Mouse (Mus musculus) forebrain, postnatal 0 days (tissue): ENCODE data around the gene Epb41l5. TPM values are rescaled to one million over a fixed set of nuclear protein-coding genes. Genes with fewer than 3 reads are reported as not detected.

ENCODE experiments used
- ATAC-seq: fragments of 200-750 bp; cut with Nextera tagmentation; 2 replicates; pipeline ENCODE4 v1.8.0; 2017; ENCODE audit warnings: mild to moderate bottlenecking, moderate library complexity
- DNase-seq: peaks from one replicate; pipeline ENCODE4 v3.0.0-alpha.2; 2015
- H3K27ac ChIP-seq: fragments of 300-500 bp; sonication (generic); 2 replicates; pipeline ENCODE4 v1.5.1; 2014; ENCODE audit warnings: low read depth, mild to moderate bottlenecking, antibody characterized with exemption, low read length, moderate library complexity, mixed read lengths
- H3K27me3 ChIP-seq: fragments of 300-500 bp; sonication (generic); 2 replicates; pipeline ENCODE4 v1.6.1; 2014; ENCODE audit warnings: mild to moderate bottlenecking, low read length, mixed read lengths; ENCODE audit not compliant: insufficient read depth
- H3K36me3 ChIP-seq: fragments of 300-500 bp; sonication (generic); 2 replicates; pipeline ENCODE4 v1.6.1; 2014; ENCODE audit warnings: mild to moderate bottlenecking, moderate library complexity; ENCODE audit not compliant: insufficient read depth
- H3K4me1 ChIP-seq: fragments of 300-500 bp; sonication (generic); 2 replicates; pipeline ENCODE4 v1.6.1; 2014; ENCODE audit warnings: antibody characterized with exemption; ENCODE audit not compliant: insufficient read depth
- H3K4me2 ChIP-seq: fragments of 300-500 bp; sonication (generic); 2 replicates; pipeline ENCODE4 v1.6.1; 2014; ENCODE audit warnings: low read depth, mild to moderate bottlenecking, moderate library complexity
- H3K4me3 ChIP-seq: fragments of 300-500 bp; sonication (generic); 2 replicates; pipeline ENCODE4 v1.5.1; 2014; ENCODE audit warnings: low read depth, low read length, mixed read lengths
- H3K9ac ChIP-seq: fragments of 300-500 bp; sonication (generic); 2 replicates; pipeline ENCODE4 v1.6.1; 2014; ENCODE audit warnings: mild to moderate bottlenecking
- H3K9me3 ChIP-seq: fragments of 300-500 bp; sonication (generic); 2 replicates; pipeline ENCODE4 v1.6.1; 2016; ENCODE audit warnings: low read length
- CTCF ChIP-seq: sonication (generic); IDR thresholded peaks from 2 replicates; pipeline ENCODE4 v1.5.1; 2016; ENCODE audit warnings: antibody characterized with exemption, control low read depth, low read depth
- WGBS: fragments of 180-500 bp; shearing (Covaris S2); extraction: QIAGEN DNeasy Blood & Tissue Kit; methylation state at CpG from one replicate; pipeline ENCODE4 v1.1.7; 2014; 5-methylcytosine and 5-hydroxymethylcytosine counted together
- polyA plus RNA-seq: library from polyadenylated mRNA; unstranded; fragments of >200 nt; fragmentation: Nextera tagmentation; extraction: Ambion mirVana; gene quantifications from 2 replicates; pipeline ENCODE4 v1.2.1, GENCODE M21; 2015
- total RNA-seq: library from RNA; depleted of rRNA; stranded (reverse); fragments of >200 nt; gene quantifications from 2 replicates; pipeline ENCODE4 v1.2.3, GENCODE M21; 2014

The Epb41l5 gene
- total and polyA plus RNA-seq, 2 experiments from 2014 or later = 9.7 to 12.9 TPM

DNA sequence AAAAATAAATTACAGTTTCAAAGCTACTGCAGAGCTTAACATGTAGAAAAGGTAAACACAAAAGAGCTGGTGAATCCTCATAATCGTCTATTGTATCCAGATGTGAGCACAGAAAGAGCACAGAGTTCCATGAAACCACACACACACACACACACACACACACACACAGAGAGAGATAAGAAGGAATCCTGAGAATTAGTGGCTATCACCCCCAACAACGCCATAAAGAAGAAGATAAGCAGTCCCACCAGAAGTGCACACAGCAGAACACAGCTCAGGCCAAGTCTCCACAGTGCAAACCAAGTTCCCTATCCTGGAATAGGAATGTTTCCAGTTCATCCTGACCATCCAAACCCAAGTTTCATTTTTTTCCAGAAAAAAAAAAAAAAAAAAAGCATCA is 103.6 kb downstream of the Epb41l5 start:
- TF ChIP-seq CTCF = no peak
- 86% methylated on average over 2 of the region's 2 CpGs for WGBS
- DNase-seq (no peak), ATAC-seq (no peak)
- H3K27me3 ChIP-seq = no peaks in the 10 kb centered on the region
- H3K4me3 ChIP-seq = no peak overlapping the region
- no peaks in the 10 kb centered on the region for H3K4me1 ChIP-seq
- H3K4me2 ChIP-seq = no peak overlapping the region
- H3K9me3 ChIP-seq = no peaks in the 10 kb centered on the region
- no peak overlapping the region for H3K9ac ChIP-seq
- peaks cover 7% of the 10 kb centered on the region; the same call in 1 of the 2 replicates for H3K36me3 ChIP-seq
- H3K27ac ChIP-seq = no peak overlapping the region

DNA sequence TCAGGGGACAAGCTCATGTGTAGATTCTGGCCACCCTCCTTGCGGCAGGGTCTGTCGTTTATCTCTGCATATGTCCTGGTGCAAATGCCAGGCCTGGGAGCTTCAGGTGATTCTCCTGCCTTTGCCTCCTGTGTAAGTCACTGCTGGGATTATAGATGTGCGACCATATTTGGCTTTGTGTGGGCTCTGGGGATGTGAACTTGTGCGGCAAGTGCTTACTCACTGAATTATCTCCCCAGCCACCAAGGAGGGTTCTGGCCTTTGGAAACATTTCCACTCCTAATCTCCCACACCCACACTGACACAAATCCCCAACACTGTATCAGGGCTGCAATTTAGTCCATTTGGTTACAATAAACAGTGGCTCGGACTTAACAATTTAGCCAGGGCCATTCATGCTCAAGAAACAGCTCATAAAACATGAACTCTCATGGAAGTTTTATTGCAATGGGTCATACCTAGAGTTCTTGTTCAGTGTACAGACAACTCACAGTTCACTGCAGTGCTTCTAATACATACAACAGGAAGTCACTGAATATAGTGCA is 104.1 kb downstream of the Epb41l5 start:
- H3K4me1 ChIP-seq = no peaks in the 10 kb centered on the region
- H3K27ac ChIP-seq = no peak overlapping the region
- no peaks in the 10 kb centered on the region for H3K9me3 ChIP-seq
- peaks cover 7% of the 10 kb centered on the region; the same call in 1 of the 2 replicates for H3K36me3 ChIP-seq
- H3K4me3 ChIP-seq = no peak overlapping the region
- WGBS = 94% methylated on average over 5 of the region's 5 CpGs
- no peak overlapping the region for H3K9ac ChIP-seq
- DNase-seq = no peak
- ATAC-seq = no peak
- no peak for TF ChIP-seq CTCF
- H3K27me3 ChIP-seq = no peaks in the 10 kb centered on the region
- H3K4me2 ChIP-seq = no peak overlapping the region

DNA sequence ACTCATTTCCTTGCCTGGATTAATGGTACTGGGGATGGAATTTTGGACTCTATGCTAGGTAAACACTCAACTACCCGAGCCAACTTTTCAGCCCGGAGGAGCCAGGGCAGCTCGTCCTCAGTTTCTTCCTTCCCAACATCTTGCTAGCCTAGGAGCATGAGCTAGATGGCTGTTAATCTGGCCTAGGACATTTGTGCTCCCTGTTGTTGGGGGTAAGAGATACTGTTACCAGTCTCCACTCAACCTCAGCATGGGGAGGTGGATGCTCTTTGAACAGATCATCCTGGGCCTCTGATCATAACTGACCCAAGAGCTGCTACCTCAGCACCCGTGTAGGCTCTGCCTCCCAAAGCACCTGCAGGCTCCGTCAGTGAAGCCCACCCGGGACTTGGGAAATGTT is 105.5 kb downstream of the Epb41l5 start:
- Histone ChIP-seq H3K4me3 (no peak overlapping the region), H3K9me3 (no peaks in the 10 kb centered on the region), H3K27ac (no peak overlapping the region), H3K9ac (no peak overlapping the region), H3K4me2 (no peak overlapping the region), H3K27me3 (no peaks in the 10 kb centered on the region), H3K4me1 (no peaks in the 10 kb centered on the region), H3K36me3 (peaks cover 7% of the 10 kb centered on the region; the same call in 1 of the 2 replicates)
- no peak for ATAC-seq
- TF ChIP-seq CTCF = no peak
- 96% methylated on average over 6 of the region's 6 CpGs for WGBS
- no peak for DNase-seq

DNA sequence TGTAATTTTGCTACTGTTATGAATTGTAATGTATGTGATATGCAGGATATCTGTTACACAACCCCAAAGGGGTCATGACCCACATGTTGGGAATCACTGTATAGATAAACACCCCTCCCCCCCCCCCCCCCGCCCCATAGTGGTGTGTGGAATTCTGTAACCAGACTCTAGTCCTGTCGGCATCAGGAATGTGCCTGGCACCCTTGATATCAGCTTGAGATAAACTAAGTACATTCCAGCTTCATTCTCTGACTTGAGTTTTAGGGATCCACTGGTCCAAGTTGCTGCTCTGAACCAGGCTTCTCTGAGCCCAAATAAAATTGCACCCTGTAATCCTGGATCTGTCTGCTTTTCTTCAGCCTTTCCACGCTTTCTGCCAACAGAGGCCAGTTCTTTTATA is 107.2 kb downstream of the Epb41l5 start:
- no peaks in the 10 kb centered on the region for H3K36me3 ChIP-seq
- no peak for ATAC-seq
- no peak overlapping the region for H3K9ac ChIP-seq
- no peak for DNase-seq
- no peak overlapping the region for H3K4me2 ChIP-seq
- H3K27me3 ChIP-seq = no peaks in the 10 kb centered on the region
- H3K4me1 ChIP-seq = no peaks in the 10 kb centered on the region
- no peak for TF ChIP-seq CTCF
- no peak overlapping the region for H3K27ac ChIP-seq
- no peak overlapping the region for H3K4me3 ChIP-seq
- H3K9me3 ChIP-seq = no peaks in the 10 kb centered on the region
- WGBS = 86% methylated on average over 3 of the region's 3 CpGs

DNA sequence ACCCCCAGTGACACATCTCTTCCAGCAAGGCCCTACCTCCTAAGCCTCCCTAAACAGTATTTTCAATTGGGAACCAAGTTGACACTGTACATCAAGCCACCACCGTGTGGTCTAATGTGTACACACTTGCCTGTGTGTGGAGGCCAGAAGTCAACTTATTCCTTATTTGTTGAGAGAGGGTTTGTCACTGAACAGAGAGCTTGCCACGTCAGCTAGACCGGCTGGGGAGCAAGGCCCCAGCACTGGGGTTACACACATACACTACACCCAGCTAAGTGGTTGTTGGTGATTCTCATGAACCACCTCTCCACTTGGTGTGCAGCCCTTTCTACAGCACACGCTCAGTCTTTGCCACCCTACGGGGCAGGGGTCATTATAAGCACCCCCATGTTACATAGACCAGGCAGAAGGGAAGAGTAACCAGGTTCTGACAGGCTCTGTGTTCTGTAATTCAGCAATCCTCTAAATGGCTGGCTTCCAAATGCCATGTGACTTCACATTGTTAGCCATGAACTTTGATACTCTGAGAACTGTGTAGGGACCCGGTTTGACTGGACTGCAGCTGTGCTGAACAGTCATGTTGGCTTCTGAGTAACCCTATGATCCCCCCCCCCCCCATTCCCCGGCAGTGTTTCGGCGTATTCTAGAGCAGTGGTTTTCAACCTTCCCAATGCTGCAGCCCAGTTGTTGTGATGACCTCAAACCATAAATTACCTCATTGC is 107.8 kb downstream of the Epb41l5 start:
- H3K9me3 ChIP-seq = no peaks in the 10 kb centered on the region
- H3K27me3 ChIP-seq = no peaks in the 10 kb centered on the region
- no peak for TF ChIP-seq CTCF
- DNase-seq = no peak
- no peak for ATAC-seq
- no peaks in the 10 kb centered on the region for H3K4me1 ChIP-seq
- no peaks in the 10 kb centered on the region for H3K36me3 ChIP-seq
- H3K4me2 ChIP-seq = no peak overlapping the region
- no peak overlapping the region for H3K9ac ChIP-seq
- H3K4me3 ChIP-seq = no peak overlapping the region
- 88% methylated on average over 9 of the region's 9 CpGs for WGBS
- H3K27ac ChIP-seq = no peak overlapping the region

DNA sequence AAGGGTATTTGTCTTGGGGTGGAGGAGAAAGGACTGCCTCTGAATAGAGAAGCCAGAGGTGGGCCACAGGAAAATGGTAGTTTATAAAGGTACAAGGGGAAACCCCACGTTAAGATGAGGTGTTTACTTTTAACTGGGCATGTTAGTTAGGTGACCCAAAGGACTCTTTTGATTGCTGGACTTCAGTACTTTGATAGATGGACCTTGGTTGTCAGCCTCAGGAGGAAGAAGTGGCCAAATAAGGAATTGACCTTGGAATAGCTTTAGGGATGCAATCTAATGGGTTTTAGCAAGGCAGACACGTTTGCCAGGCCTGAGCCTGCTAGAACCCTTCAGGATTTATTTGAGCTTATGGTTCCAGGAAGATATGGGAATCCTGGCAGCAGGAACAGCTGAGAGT is 109.5 kb downstream of the Epb41l5 start:
- no peaks in the 10 kb centered on the region for H3K36me3 ChIP-seq
- WGBS = 75% methylated on average over 2 of the region's 2 CpGs

DNA sequence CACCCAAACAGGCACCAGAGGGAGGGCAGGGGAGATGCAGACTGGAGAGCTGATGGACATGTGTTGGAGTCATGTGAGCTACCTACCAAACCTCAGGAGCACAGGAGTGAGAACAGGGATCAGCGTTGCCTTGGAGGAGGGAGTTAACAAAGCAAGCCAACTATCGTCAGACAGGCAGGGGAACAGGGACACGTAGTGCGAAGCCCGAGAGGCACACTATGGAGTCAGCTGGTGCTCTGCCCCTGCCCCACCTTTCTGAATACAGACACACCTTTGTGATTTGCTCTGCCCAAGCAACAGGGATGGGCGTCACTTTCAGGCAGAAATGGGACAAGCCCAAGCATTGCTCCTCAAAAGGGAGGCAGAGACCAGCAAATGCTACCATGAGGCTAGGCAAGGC is 111.1 kb downstream of the Epb41l5 start:
- Histone ChIP-seq H3K27ac (no peak overlapping the region), H3K9ac (no peak overlapping the region), H3K36me3 (no peaks in the 10 kb centered on the region), H3K4me3 (no peak overlapping the region), H3K4me1 (no peaks in the 10 kb centered on the region), H3K9me3 (no peaks in the 10 kb centered on the region), H3K27me3 (no peaks in the 10 kb centered on the region), H3K4me2 (no peak overlapping the region)
- no peak for ATAC-seq
- WGBS = 88% methylated on average over 6 of the region's 6 CpGs
- no peak for TF ChIP-seq CTCF
- no peak for DNase-seq

More for the DNA sequence above, 109.5 kb downstream of the Epb41l5 start:
- Histone ChIP-seq H3K27ac (no peak overlapping the region), H3K4me2 (no peak overlapping the region), H3K4me3 (no peak overlapping the region), H3K27me3 (no peaks in the 10 kb centered on the region), H3K4me1 (no peaks in the 10 kb centered on the region), H3K9me3 (no peaks in the 10 kb centered on the region), H3K9ac (no peak overlapping the region)
- no peak for TF ChIP-seq CTCF
- ATAC-seq (no peak), DNase-seq (no peak)
